ENCODE assay signal across 10 mouse cellular contexts in genomic region chr12:79719091-79719846, GRCm38 (mm10).
DNase-seq lines count a peak whose midpoint lies in the region; ATAC-seq and TF ChIP-seq lines count a peak whose summit lies in the region.
"Had no signal": no experiment of that assay in that cellular context is flagged by ENCODE, and none has a peak within 500 bp of the region (broad histone marks: within the 10 kb centered on the region; RNA-seq: fewer than 3 reads in every experiment).

No protein-coding gene starts in this region.

- peaks cover 28% of the 10 kb centered on the region for H3K4me1 ChIP-seq in embryonic facial prominence, embryonic 14.5 days (ENCODE audit: control insufficient read depth, insufficient read depth, low read length)
- H3K4me1 ChIP-seq in intestine, embryonic 16.5 days (ENCODE audit: control insufficient read depth, insufficient read depth, low read length) = peaks cover 11% of the 10 kb centered on the region
- H3K4me1 ChIP-seq in neural tube, embryonic 13.5 days (replicated peaks) = peaks cover 39% of the 10 kb centered on the region

- 25% methylated on average over 10 of the region's 10 CpGs for WGBS in embryonic facial prominence, embryonic 14.5 days
- WGBS in intestine, embryonic 16.5 days = 68% methylated on average over 10 of the region's 10 CpGs
- WGBS in neural tube, embryonic 13.5 days = 5% methylated on average over 10 of the region's 10 CpGs

- no peak overlapping the region for H3K4me2 ChIP-seq in embryonic facial prominence, embryonic 14.5 days (ENCODE audit: low read depth, low read length)
- H3K4me2 ChIP-seq in intestine, embryonic 16.5 days (ENCODE audit: low read depth, low read length) = no peak overlapping the region
- no peak overlapping the region for H3K4me2 ChIP-seq in neural tube, embryonic 13.5 days

- H3K9me3 ChIP-seq in embryonic facial prominence, embryonic 14.5 days (ENCODE audit: control insufficient read depth, low read length) = no peaks in the 10 kb centered on the region
- no peaks in the 10 kb centered on the region for H3K9me3 ChIP-seq in intestine, embryonic 16.5 days (ENCODE audit: control insufficient read depth, low read length)
- no peaks in the 10 kb centered on the region for H3K9me3 ChIP-seq in neural tube, embryonic 13.5 days
- H3K9me3 ChIP-seq: G1E had no signal

- peak; percentile 34 for DNase-seq in left cerebral cortex, postnatal 4 days
- no peak for DNase-seq in left cerebral cortex, postnatal 36 days (ENCODE audit: low spot score in 2 of 2)
- peak; percentile 79 for DNase-seq in embryonic facial prominence, embryonic 14.5 days (ENCODE audit: low spot score)
- no peak for DNase-seq in gastrocnemius, adult 2 months
- no peak for DNase-seq in layer of hippocampus, postnatal 25 days (ENCODE audit: extremely low spot score in 1 of 2, low spot score in 1 of 2)

- peak; percentile 83; the same call in 1 of the 2 replicates for ATAC-seq in embryonic facial prominence, embryonic 14.5 days (ENCODE audit: low read depth)
- ATAC-seq in intestine, embryonic 16.5 days = peak; percentile 60; the same call in 1 of the 2 replicates
- peak; percentile 91 for ATAC-seq in neural tube, embryonic 13.5 days (ENCODE audit: low read depth)
- ATAC-seq in erythroid progenitor cell, adult 5-6 weeks (replicated peaks; ENCODE audit: low FRiP score, poor library complexity, severe bottlenecking) = no peak

- no peaks in the 10 kb centered on the region for H3K27me3 ChIP-seq in embryonic facial prominence, embryonic 14.5 days (replicated peaks; ENCODE audit: control insufficient read depth, insufficient read depth, low read length)
- no peaks in the 10 kb centered on the region for H3K27me3 ChIP-seq in intestine, embryonic 16.5 days (replicated peaks; ENCODE audit: control insufficient read depth, insufficient read depth, low read length)
- no peaks in the 10 kb centered on the region for H3K27me3 ChIP-seq in neural tube, embryonic 13.5 days

- peak overlapping the region; percentile 29; the same call in 1 of the 2 replicates for H3K27ac ChIP-seq in embryonic facial prominence, embryonic 14.5 days (replicated peaks; ENCODE audit: low read depth, low read length)
- no peak overlapping the region; the same call in 1 of the 2 replicates for H3K27ac ChIP-seq in intestine, embryonic 16.5 days (ENCODE audit: low read length)
- peak overlapping the region; percentile 90 for H3K27ac ChIP-seq in neural tube, embryonic 13.5 days (replicated peaks)
- no peak overlapping the region for H3K27ac ChIP-seq in gastrocnemius, adult 2 months
- H3K27ac ChIP-seq: liver, embryonic 14.5 days had no signal

- H3K36me3 ChIP-seq in embryonic facial prominence, embryonic 14.5 days (ENCODE audit: control insufficient read depth, insufficient read depth, low read length) = no peaks in the 10 kb centered on the region
- no peaks in the 10 kb centered on the region for H3K36me3 ChIP-seq in intestine, embryonic 16.5 days (ENCODE audit: control insufficient read depth, insufficient read depth, low read length)
- H3K36me3 ChIP-seq in neural tube, embryonic 13.5 days = no peaks in the 10 kb centered on the region
- H3K36me3 ChIP-seq: G1E had no signal

- no peak for TF ChIP-seq CTCF in gastrocnemius, adult 2 months (IDR thresholded peaks at IDR 0.05)

- no peak overlapping the region for H3K4me3 ChIP-seq in embryonic facial prominence, embryonic 14.5 days (ENCODE audit: low read depth, low read length)
- no peak overlapping the region for H3K4me3 ChIP-seq in intestine, embryonic 16.5 days (ENCODE audit: low read length)
- no peak overlapping the region for H3K4me3 ChIP-seq in neural tube, embryonic 13.5 days
- no peak overlapping the region for H3K4me3 ChIP-seq in gastrocnemius, adult 2 months

- H3K9ac ChIP-seq in embryonic facial prominence, embryonic 14.5 days (ENCODE audit: low read depth, low read length) = no peak overlapping the region
- H3K9ac ChIP-seq in intestine, embryonic 16.5 days (ENCODE audit: low read depth, low read length) = peak overlapping the region; percentile 19; the same call in 1 of the 2 replicates
- H3K9ac ChIP-seq in neural tube, embryonic 13.5 days = no peak overlapping the region
- H3K9ac ChIP-seq: liver, embryonic 14.5 days had no signal

- intact Hi-C loops in left cerebral cortex, postnatal 4 days (cut with DNase I) = no loop called here
- intact Hi-C loops in left cerebral cortex, postnatal 36 days (cut with DNase I) = no loop called here
- intact Hi-C loops in gastrocnemius, adult 2 months (cut with DNase I) = no loop called here

Comparison
In these comparisons a context has a peak if more than half of its experiments do, and no peak if none do; other contexts are left out.
1. DNase-seq: peak in left cerebral cortex, postnatal 4 days (single experiment) and embryonic facial prominence, embryonic 14.5 days (single experiment); none in left cerebral cortex, postnatal 36 days (0 of 2), gastrocnemius, adult 2 months (single experiment) and layer of hippocampus, postnatal 25 days (0 of 2).
2. H3K27ac ChIP-seq: peak in embryonic facial prominence, embryonic 14.5 days (single experiment) and neural tube, embryonic 13.5 days (single experiment); none in intestine, embryonic 16.5 days (single experiment) and gastrocnemius, adult 2 months (single experiment).